Mouse (Mus musculus) liver, embryonic 12.5 days (tissue): ENCODE results near the gene Slc24a2. TPM values are rescaled to one million over a fixed set of nuclear protein-coding genes. Genes with fewer than 3 reads are reported as not detected.

Experiments used
- ATAC-seq: fragments of 200-750 bp; cut with Nextera tagmentation; 2 replicates; pipeline ENCODE4 v1.8.0; 2017; ENCODE audit warnings: moderate number of reproducible peaks, mild to moderate bottlenecking, moderate library complexity
- H3K27ac ChIP-seq: fragments of 300-500 bp; sonication (generic); 2 replicates; pipeline ENCODE4 v1.5.1; 2016; ENCODE audit warnings: mild to moderate bottlenecking
- H3K27me3 ChIP-seq: fragments of 300-500 bp; sonication (generic); replicated peaks from 2 replicates; pipeline ENCODE4 v1.6.1; 2016; ENCODE audit warnings: mild to moderate bottlenecking, moderate library complexity
- H3K36me3 ChIP-seq: fragments of 300-500 bp; sonication (generic); 2 replicates; pipeline ENCODE4 v1.6.1; 2016; ENCODE audit warnings: mild to moderate bottlenecking, moderate library complexity
- H3K4me1 ChIP-seq: fragments of 300-500 bp; sonication (generic); 2 replicates; pipeline ENCODE4 v1.6.1; 2016
- H3K4me2 ChIP-seq: fragments of 300-500 bp; sonication (generic); 2 replicates; pipeline ENCODE4 v1.6.1; 2016; ENCODE audit warnings: mild to moderate bottlenecking, moderate library complexity
- H3K4me3 ChIP-seq: fragments of 300-500 bp; sonication (generic); 2 replicates; pipeline ENCODE4 v1.5.1; 2016; ENCODE audit warnings: mild to moderate bottlenecking, moderate library complexity
- H3K9ac ChIP-seq: fragments of 300-500 bp; sonication (generic); 2 replicates; pipeline ENCODE4 v1.6.1; 2016; ENCODE audit warnings: mild to moderate bottlenecking, moderate library complexity
- H3K9me3 ChIP-seq: fragments of 300-500 bp; sonication (generic); replicated peaks from 2 replicates; pipeline ENCODE4 v1.6.1; 2016; ENCODE audit warnings: mild to moderate bottlenecking, moderate library complexity
- WGBS: fragments of 180-500 bp; shearing (Covaris S2); methylation state at CpG from one replicate; pipeline ENCODE4 v1.1.7; 2016; ENCODE audit not compliant: insufficient replicate concordance; 5-methylcytosine and 5-hydroxymethylcytosine counted together
- polyA plus RNA-seq: library from polyadenylated mRNA; unstranded; fragments of >200 nt; fragmentation: Nextera tagmentation; extraction: Ambion mirVana; gene quantifications from 2 replicates; pipeline ENCODE4 v1.2.1, GENCODE M21; 2016

Slc24a2 gene
- polyA plus RNA-seq, 1 experiment from 2014 or later = not detected

DNA sequence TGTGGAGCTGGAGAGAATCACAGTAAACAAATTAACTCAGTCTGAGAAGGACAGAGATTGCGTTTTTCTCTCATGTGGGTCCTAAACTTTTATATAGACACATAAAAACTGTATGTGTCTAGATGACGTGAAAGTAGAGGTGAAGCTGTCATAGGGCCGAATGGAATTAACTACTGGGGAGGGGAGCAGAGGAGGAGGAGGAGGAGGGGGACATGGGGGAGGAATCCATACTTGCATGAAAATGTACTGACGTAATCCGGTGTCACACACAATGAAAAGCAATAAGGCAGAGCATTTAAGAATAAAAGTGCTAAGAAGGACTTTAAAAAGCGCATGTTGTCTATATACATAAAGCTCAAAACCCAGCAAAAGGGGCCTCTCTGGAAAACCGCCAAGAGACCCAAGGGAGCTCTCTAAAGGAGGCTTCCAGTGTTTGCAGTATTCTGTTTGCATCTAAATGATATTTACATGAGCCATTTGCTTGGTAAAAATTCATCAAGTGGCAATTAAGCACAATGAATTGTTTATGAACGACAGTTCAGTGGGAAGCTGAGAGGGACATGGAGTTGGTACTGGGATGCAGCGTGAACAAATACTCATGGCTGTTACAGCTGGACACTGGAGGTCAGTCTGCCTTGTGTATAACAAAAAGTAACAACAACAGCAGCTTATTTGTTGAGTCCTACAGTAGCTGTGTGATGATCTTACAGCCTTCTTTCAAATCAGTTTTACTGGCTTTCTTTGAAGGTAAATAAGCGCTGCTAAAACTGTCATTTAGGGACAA lies 45.9 kb downstream of the Slc24a2 start:
- no peak for ATAC-seq
- no peak overlapping the region for H3K4me3 ChIP-seq
- H3K9me3 ChIP-seq = no peaks in the 10 kb centered on the region
- H3K36me3 ChIP-seq = no peaks in the 10 kb centered on the region
- no peaks in the 10 kb centered on the region for H3K4me1 ChIP-seq
- no peak overlapping the region for H3K9ac ChIP-seq
- WGBS = 64% methylated on average over 10 of the region's 10 CpGs
- no peak overlapping the region for H3K27ac ChIP-seq
- no peak overlapping the region for H3K4me2 ChIP-seq
- H3K27me3 ChIP-seq = no peaks in the 10 kb centered on the region

DNA sequence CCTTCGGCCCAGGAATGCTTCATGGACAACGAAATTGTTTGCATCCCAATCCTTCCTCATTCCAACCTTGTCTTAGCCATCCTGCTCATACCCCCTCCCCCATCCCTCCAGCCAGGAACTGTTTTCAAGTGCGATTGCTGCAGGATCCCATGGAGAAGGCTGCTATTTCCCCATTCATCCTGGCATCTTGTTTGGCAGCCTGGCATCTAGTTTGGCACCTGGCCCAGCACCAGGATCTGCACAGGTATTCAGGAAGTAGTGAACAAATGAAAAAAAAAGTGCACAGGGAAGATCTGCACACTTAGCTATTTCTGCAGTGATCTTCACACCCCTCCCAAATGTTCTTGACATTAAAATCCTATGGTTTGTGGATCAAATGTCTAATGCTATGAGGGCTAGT lies 53.2 kb downstream of the Slc24a2 start:
- Histone ChIP-seq H3K9ac (no peak overlapping the region), H3K36me3 (no peaks in the 10 kb centered on the region), H3K4me2 (no peak overlapping the region), H3K4me1 (no peaks in the 10 kb centered on the region), H3K27me3 (no peaks in the 10 kb centered on the region), H3K4me3 (no peak overlapping the region), H3K9me3 (no peaks in the 10 kb centered on the region), H3K27ac (no peak overlapping the region)
- WGBS = 40% methylated on average over 3 of the region's 3 CpGs
- no peak for ATAC-seq

DNA sequence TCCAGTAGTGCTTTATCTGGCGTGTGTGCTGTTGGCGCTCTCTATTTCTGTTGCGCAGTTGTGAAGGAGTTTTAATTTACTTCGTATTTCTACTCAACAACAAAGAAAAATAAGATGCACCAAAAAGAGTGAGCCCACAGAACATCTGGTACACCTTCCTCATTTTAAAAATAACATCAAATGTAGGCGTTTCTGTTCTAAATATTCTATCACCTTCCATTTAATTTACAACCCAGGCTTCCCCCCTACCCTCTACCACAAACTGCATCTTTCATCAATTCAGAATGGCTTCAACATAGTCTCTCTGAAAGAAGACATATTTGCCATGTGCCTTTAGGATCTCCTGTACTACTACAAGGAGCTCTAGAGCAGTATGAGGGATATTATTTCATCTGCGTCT lies 66.3 kb downstream of the Slc24a2 start:
- Histone ChIP-seq H3K4me2 (no peak overlapping the region), H3K4me3 (no peak overlapping the region), H3K36me3 (no peaks in the 10 kb centered on the region), H3K27me3 (no peaks in the 10 kb centered on the region), H3K27ac (no peak overlapping the region), H3K4me1 (no peaks in the 10 kb centered on the region), H3K9ac (no peak overlapping the region), H3K9me3 (no peaks in the 10 kb centered on the region)
- 73% methylated on average over 6 of the region's 6 CpGs for WGBS
- ATAC-seq = no peak

DNA sequence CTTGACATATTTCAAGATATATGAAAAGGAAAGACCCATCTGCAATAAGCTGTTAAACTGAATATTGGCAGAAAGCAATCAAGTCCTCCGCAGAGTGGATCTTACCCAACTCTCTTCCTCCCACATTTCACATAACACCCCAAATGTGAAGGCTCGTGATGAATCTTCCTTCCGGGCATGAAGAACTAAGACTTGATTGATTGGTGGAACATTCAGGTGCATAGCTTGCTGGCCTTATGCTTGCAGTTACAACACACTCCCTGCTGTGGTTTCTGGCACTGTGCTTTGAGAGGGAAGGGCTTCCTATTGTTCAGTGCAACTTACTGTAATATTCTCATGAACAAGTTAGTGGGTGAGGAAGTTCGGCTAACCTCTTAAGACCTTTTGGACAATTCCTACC lies 72.2 kb downstream of the Slc24a2 start:
- no peaks in the 10 kb centered on the region for H3K27me3 ChIP-seq
- WGBS = 68% methylated on average over 4 of the region's 4 CpGs
- no peak overlapping the region for H3K4me3 ChIP-seq
- H3K9ac ChIP-seq = no peak overlapping the region
- H3K9me3 ChIP-seq = no peaks in the 10 kb centered on the region
- no peak for ATAC-seq
- no peak overlapping the region for H3K4me2 ChIP-seq
- no peaks in the 10 kb centered on the region for H3K36me3 ChIP-seq
- H3K27ac ChIP-seq = no peak overlapping the region
- no peaks in the 10 kb centered on the region for H3K4me1 ChIP-seq

DNA sequence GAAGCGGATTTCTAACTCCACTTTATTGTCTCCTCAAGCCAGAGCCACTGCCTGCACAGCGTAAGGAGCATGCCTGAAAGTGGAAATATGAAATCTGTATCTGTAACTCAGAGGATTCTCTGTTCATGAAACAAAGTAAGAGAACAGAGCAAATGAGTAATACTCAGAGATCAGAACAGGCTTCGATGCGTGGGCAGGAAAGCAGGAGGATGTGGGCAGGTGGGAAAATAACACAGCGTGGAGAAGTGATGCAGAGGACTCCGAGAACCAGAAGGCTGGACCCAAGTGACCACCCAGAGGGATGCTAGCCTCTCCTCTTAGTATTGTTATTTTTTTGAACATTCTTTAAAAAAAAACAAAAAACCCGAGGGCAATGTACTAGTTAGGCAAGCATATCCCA lies 78.3 kb downstream of the Slc24a2 start:
- no peaks in the 10 kb centered on the region for H3K4me1 ChIP-seq
- H3K27ac ChIP-seq = no peak overlapping the region
- WGBS = 64% methylated on average over 7 of the region's 7 CpGs
- no peaks in the 10 kb centered on the region for H3K9me3 ChIP-seq
- H3K4me3 ChIP-seq = no peak overlapping the region
- no peak overlapping the region for H3K9ac ChIP-seq
- no peak for ATAC-seq
- H3K4me2 ChIP-seq = no peak overlapping the region
- no peaks in the 10 kb centered on the region for H3K36me3 ChIP-seq
- H3K27me3 ChIP-seq = no peaks in the 10 kb centered on the region

DNA sequence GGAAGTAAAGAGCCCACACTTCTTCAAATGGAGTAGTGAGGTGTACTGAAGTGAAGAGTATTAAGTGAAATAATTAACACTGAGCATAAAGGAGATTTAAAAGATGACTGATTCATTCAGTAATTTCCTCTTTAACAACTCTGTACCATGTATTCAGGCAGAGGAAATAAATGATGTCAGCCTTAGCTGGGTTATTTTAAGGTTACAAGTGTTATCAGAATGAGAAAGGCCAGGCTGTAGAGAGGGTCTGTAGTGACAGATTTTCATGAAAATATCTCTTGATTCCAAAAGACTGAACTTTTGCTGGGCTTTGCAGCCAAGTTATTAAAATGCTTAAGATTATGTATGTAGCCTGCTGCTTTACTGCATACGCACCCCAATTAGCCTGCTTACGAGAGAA lies 80.7 kb downstream of the Slc24a2 start:
- Histone ChIP-seq H3K36me3 (no peaks in the 10 kb centered on the region), H3K9ac (no peak overlapping the region), H3K4me2 (no peak overlapping the region), H3K4me3 (no peak overlapping the region), H3K27ac (no peak overlapping the region), H3K9me3 (no peaks in the 10 kb centered on the region), H3K4me1 (no peaks in the 10 kb centered on the region), H3K27me3 (no peaks in the 10 kb centered on the region)
- WGBS = 76% methylated on average over 2 of the region's 2 CpGs
- no peak for ATAC-seq

DNA sequence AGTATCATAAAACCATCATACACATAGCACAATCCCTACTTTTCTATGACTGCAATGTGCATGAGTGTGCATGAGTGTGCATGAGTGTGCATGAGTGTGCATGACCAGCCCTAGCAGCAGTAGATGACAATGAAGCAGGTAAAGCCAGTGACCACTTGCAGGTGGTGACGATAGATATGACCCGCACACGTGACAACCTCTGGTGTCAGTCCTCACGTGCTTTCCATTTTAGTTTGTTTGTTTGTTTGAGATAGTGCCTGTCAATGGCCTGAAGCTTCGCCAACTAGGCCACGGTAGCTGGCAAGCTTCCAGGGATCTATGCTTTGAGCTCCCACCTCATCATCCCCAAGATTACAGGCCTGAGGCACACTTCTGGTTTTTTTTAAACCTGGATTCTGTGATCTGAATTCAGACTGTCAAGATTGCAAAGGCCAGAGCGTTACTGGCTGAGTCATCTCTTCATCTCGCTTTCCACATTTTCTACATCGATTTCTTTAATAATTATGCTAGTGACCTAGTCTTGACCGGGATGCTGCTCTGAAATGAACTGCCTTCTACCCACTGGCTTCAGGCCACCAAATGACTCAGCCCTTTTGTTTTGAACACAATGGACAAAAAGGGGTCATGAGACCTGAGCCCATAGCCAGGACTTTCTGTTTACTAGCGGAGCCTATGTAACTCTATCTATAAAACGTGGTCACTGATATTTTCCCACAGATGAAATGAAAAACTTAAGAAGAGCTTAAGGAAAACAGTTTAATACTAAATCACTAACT lies 88.5 kb downstream of the Slc24a2 start:
- Histone ChIP-seq H3K27me3 (no peaks in the 10 kb centered on the region), H3K4me2 (no peak overlapping the region), H3K36me3 (no peaks in the 10 kb centered on the region), H3K4me1 (no peaks in the 10 kb centered on the region), H3K9me3 (no peaks in the 10 kb centered on the region), H3K4me3 (no peak overlapping the region), H3K27ac (no peak overlapping the region), H3K9ac (no peak overlapping the region)
- 67% methylated on average over 12 of the region's 12 CpGs for WGBS
- no peak for ATAC-seq

DNA sequence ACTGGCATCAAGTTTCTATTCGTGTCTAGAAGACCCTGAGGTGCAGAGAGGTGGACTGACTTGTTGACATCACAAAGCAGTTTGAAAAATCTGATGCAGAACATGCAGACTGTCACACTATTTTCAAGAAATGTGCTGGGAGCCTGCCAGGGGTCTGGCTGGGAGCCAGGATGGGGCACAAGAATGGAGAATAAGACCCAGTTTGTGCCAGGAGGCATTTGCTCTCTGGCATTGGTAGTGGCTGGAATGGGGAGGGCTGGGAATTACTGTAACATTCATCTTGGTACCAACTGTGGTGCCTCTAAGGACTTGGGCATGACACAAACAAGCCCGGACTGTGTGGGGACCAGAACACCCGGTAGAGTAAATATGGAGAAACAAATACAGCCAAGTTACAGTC lies 89.4 kb downstream of the Slc24a2 start:
- Histone ChIP-seq H3K9me3 (no peaks in the 10 kb centered on the region), H3K4me2 (no peak overlapping the region), H3K4me1 (no peaks in the 10 kb centered on the region), H3K36me3 (no peaks in the 10 kb centered on the region), H3K27me3 (no peaks in the 10 kb centered on the region), H3K4me3 (no peak overlapping the region), H3K27ac (no peak overlapping the region), H3K9ac (no peak overlapping the region)
- ATAC-seq = no peak
- WGBS = 61% methylated on average over 3 of the region's 3 CpGs

DNA sequence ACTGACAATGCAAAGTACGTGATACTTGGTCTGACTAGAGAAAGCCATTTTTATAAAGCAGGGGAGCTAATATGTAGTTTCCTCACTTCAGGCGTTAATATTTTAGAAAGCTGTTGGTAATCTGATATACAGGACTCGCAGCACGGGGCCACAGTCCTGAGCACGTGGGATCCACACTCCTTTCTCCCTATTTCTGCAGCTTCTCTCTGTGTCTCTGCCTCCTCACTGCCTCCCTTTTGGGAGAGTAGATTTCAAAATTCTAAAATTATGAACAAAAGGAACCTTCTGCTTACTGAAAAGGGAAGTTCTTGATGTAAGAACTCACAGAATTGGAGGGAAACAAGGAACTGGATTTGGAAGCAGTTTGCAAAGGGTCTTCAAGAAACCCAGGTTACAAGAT lies 97.8 kb downstream of the Slc24a2 start:
- H3K4me1 ChIP-seq = no peaks in the 10 kb centered on the region
- H3K4me3 ChIP-seq = no peak overlapping the region
- no peaks in the 10 kb centered on the region for H3K9me3 ChIP-seq
- 64% methylated on average over 5 of the region's 5 CpGs for WGBS
- no peaks in the 10 kb centered on the region for H3K27me3 ChIP-seq
- H3K36me3 ChIP-seq = no peaks in the 10 kb centered on the region
- H3K4me2 ChIP-seq = no peak overlapping the region
- no peak overlapping the region for H3K27ac ChIP-seq
- H3K9ac ChIP-seq = no peak overlapping the region
- no peak for ATAC-seq

DNA sequence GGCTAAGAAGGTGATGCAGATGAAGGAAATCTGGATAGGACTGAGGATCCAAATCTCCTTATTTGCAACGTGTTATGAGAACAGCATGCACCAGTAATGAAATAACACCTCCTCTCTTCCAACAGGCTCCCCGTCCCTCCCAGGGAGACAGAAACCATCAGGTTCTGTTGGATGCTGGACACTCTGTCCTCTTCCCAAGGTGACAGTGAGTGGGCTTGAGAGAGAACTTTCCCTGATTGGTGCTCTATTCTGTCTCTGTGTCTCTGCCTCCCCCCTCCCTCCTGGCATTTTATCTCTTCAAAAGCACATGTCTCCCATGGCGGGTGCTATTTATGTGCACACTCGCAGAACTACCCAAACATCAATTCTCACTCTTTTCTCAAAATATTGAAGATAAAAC lies 103.5 kb downstream of the Slc24a2 start:
- no peak for ATAC-seq

DNA sequence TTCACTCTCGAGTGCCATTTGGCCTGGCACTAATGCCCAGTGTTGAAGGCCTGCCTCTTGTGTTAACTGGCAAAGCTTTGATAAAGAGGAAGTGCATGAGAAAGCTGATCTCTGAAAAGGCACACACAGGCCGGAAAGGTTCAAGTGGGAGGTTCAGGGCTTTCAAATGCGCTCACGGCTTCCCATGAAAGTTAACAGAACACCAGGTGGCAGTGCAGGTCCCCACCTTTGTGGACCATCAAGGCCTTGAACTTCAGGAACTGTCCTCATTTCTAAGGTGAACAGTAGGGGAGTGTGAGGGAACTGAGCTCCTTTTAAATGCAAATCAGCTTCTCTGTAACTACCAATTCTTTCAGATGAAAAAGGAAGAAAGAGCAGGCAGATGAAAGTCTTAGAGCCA lies 110.5 kb downstream of the Slc24a2 start:
- Histone ChIP-seq H3K9me3 (no peaks in the 10 kb centered on the region), H3K27ac (no peak overlapping the region), H3K4me2 (no peak overlapping the region), H3K9ac (no peak overlapping the region), H3K36me3 (no peaks in the 10 kb centered on the region), H3K4me1 (no peaks in the 10 kb centered on the region), H3K4me3 (no peak overlapping the region), H3K27me3 (no peaks in the 10 kb centered on the region)
- no peak for ATAC-seq
- 36% methylated on average over 4 of the region's 4 CpGs for WGBS

More for the DNA sequence above, 103.5 kb downstream of the Slc24a2 start:
- Histone ChIP-seq H3K27ac (no peak overlapping the region), H3K4me3 (no peak overlapping the region), H3K36me3 (no peaks in the 10 kb centered on the region), H3K4me1 (no peaks in the 10 kb centered on the region), H3K4me2 (no peak overlapping the region), H3K27me3 (no peaks in the 10 kb centered on the region), H3K9ac (no peak overlapping the region), H3K9me3 (no peaks in the 10 kb centered on the region)
- 54% methylated on average over 4 of the region's 4 CpGs for WGBS

DNA sequence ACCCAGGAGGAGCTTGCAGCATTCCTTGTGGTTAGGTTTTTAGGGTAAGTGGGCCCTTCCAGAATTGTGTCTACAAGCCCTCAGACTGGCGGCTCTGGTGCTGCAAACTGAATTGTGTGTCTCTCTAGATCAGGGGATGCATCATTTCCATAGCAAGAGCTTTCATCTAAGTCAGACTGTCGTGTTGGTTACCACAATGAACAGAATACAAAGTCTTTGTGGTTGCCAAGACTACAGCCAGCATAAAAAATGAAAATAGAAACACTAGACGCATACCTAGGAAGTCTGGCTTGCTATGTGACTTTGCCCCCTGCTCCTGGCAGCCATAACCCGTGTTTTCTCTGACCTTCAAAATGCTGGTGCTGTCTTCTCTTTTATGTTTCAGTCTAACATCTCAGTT lies 114.6 kb downstream of the Slc24a2 start:
- Histone ChIP-seq H3K36me3 (no peaks in the 10 kb centered on the region), H3K9me3 (no peaks in the 10 kb centered on the region), H3K27ac (no peak overlapping the region), H3K27me3 (no peaks in the 10 kb centered on the region), H3K4me1 (no peaks in the 10 kb centered on the region), H3K4me3 (no peak overlapping the region), H3K4me2 (no peak overlapping the region), H3K9ac (no peak overlapping the region)
- 42% methylated on average over 4 of the region's 4 CpGs for WGBS
- no peak for ATAC-seq
